Mouse (Mus musculus) cerebellum, adult 8-10 months (tissue): ENCODE results near the gene Capsl.

ENCODE experiments used
- DNase-seq: peaks from one replicate; pipeline ENCODE4 v3.0.0; 2022

Gene Capsl

DNA sequence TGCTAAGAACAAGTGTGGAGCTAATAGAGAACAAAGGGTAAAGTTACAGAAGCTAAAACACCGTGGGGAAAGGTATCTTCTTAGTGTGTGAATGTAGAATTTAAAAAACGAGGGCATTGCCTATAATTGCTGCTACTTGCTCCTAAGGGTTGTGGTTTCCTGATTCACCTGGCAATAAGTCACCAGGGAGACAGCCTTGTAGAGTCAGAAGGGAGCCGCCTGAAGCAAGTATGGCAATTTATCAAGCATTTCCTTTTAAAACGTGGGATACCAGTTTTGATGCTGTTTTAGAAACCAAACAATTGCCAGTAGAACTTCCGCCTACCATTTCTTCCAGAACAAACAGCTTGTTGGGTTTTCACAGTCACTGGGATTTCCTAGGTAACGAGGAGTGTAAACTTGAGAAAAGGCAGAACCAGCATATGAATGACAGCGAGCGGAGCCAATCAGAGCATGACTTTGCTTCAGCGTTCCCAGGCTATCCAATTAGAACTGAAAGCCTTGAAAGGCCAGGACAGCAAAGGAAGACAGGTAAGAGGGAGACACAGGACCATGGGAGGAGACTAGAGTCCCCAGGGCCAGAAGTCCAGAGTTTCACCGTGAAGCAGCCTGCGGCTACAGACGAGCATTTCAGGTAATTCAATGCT lies at the start of gene Capsl:
Gene Capsl, plus strand, starts transcription at position 495 of the 647 bp plus-strand sequence.
- no peak for DNase-seq

GRCm38 (mm10) chr15:9409475-9409874 lies 26.4 kb upstream of the Capsl start:
- no peak for DNase-seq

- DNase-seq, result no peak
Measured at GRCm38 (mm10) chr15:9421163-9421562, 14.7 kb upstream of the Capsl start.

DNA sequence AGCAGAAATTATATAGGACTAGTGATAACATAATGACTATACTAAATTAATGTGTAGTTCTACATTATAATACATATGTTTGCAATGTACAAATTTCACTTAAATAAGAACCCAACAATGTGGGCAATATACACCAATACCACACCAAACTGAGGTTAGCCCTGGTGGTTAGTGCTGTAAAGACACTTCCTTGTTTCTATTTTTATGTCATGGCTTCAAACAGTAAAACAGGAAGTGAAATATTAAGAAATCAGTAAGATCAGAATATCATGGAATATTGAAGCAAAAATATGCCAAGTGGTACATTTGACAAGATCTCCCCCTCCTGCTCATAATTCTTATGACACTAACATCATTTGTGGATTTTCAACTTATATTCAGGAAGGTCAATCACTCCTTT lies 8.0 kb upstream of the Capsl start:
- no peak for DNase-seq

GRCm38 (mm10) chr15:9429843-9430242 lies 6.0 kb upstream of the Capsl start:
- no peak for DNase-seq

DNA sequence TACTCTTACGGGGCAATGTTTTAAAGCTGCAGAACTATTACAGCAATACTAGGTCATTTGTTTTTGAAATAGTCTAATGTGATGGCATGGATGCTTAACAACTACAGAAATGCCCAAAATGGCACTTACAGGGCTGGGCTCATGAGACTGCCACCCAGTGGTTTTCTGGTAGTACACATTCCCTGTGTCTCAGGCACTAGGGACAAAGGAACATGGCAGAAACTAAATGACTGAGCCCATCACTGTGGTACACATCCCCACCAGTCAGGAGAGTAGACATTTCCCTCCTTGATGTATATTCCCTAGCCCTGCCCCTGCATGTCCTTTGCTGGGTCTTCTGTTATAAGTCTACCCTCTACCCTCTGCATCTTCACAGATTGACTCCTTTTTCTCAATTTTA lies 16.2 kb downstream of the Capsl start:
- no peak for DNase-seq

DNA sequence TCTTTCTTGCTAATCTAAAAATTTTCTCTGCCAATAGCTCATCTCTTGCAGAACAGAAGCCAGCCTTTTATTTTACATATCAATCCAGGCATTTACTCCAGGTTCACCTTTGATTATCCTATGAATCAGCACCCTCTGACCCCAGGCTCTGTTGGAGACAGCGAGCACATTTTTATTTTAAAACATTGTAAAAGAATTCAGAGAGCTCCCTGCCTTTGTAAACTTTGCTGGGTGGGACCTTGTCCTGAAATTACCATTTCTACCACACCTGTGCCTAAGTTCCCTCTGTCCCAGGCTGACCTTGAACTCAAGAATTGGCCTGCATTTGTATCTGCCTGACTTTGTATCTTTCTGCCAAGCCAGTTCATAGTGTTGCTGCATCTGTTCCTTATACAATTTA lies 17.0 kb downstream of the Capsl start:
- no peak for DNase-seq

- DNase-seq, result no peak
Measured at GRCm38 (mm10) chr15:9454198-9454597, 18.4 kb downstream of the Capsl start.

GRCm38 (mm10) chr15:9455241-9455640 lies 19.4 kb downstream of the Capsl start:
- DNase-seq, result no peak

DNA sequence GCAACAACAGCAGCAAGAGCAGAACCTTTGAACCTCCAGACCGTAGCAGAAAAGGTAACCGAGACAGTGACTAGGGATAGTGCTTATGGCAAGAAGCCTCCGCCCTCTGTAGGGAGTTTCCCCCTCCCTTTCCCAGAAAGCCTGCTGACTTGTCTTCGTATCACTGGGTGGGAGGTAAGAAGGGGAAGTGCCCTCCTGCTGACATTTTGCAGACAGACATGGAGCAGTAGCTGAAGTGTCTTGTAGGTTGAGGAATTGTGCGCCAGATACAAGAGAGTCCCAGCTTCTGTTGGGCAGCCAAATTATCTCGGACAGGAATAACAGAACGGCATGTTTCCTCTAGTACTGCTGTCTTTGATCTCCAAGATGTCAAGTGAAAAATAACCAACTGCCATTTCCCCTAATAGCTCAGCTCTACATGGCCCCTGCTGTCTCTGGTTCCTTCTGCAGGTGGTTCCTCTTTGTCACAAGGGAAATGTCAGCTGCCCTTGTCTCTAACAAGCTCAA lies 27.7 kb downstream of the Capsl start:
- no peak for DNase-seq

- DNase-seq, result no peak
Measured at GRCm38 (mm10) chr15:9464039-9464438, 28.2 kb downstream of the Capsl start.

- peak; percentile 18 for DNase-seq
Measured at GRCm38 (mm10) chr15:9471053-9471685, 35.3 kb downstream of the Capsl start.

DNA sequence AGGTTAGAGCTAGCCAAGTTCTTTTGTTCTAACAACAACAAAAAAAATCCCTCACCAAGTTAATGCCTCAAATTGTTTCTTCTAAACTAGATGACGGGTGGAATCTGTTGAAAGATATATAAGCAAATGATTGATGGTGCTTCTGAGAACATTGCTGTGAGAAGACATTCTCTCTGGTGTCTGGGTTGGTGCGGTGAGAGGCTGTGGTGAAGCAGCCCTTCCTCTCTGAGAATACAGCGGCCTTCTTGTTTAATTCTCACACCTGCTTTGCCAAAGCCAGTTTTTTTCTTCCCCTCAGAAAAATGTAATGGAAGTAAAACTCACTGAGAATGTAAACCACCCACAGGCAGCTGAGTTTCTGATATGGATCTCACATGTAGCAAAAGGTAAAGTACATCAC lies 36.3 kb downstream of the Capsl start:
- DNase-seq, result no peak

DNA sequence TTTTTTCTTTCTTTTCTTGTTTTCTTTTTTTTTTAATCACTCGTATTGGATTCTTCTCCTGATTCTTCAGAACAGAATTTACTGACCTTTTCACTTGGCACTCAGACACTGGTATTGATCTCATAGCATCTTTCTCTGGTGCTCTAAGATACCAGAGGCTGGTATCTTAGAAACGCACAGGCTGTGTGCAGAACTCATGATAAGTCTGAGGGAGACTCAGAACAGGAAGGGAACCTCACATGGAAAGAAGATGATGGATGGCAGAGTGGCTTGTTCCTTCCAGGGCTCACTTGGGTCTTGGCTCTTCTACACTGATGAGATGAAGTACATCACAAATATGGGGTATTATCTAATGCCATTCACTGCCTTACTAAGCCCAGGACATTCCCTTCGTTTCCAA lies 36.8 kb downstream of the Capsl start:
- no peak for DNase-seq

DNA sequence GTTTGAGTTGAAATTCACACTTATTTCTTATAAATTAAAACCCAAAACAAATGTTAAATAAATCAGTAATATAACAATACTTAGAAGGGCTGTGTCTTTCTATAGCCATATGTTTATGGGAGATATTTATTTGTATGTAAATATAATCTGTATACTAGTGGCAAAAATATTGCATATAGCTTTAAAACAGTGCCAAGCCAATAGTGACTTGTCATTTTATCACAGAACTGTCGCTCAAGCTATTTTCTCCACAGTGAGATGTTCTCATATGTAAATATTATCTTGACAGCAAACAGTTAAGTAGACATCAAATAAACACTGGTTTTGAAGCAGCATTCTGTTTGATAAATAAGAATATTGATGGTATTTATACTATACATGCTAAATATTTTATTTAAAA lies 37.4 kb downstream of the Capsl start:
- no peak for DNase-seq

GRCm38 (mm10) chr15:9489417-9490118 lies 53.7 kb downstream of the Capsl start:
- DNase-seq, result no peak

GRCm38 (mm10) chr15:9492077-9492476 lies 56.2 kb downstream of the Capsl start:
- DNase-seq, result no peak
